Mouse (Mus musculus) lung, embryonic 16.5 days (tissue): ENCODE measurements around the gene Olfr459. TPM values are rescaled to one million over a fixed set of nuclear protein-coding genes. Genes with fewer than 3 reads are reported as not detected.
A peak's percentile ranks its signal among the peaks of the same experiment; 100 is the strongest.

ENCODE experiments used
- ATAC-seq: fragments of 200-750 bp; cut with Nextera tagmentation; 2 replicates; pipeline ENCODE4 v1.8.0; 2017; ENCODE audit warnings: low read depth, mild to moderate bottlenecking, moderate library complexity
- H3K27ac ChIP-seq: fragments of 300-500 bp; sonication (generic); 2 replicates; pipeline ENCODE4 v1.5.1; 2014; ENCODE audit warnings: mild to moderate bottlenecking, control low read depth, low read length
- H3K27me3 ChIP-seq: fragments of 300-500 bp; sonication (generic); 2 replicates; pipeline ENCODE4 v1.6.1; 2014; ENCODE audit warnings: low read depth, low read length, mixed read lengths; ENCODE audit not compliant: control insufficient read depth, insufficient read depth
- H3K36me3 ChIP-seq: fragments of 300-500 bp; sonication (generic); 2 replicates; pipeline ENCODE4 v1.6.1; 2014; ENCODE audit warnings: low read length; ENCODE audit not compliant: control insufficient read depth, insufficient read depth
- H3K4me1 ChIP-seq: fragments of 300-500 bp; sonication (generic); replicated peaks from 2 replicates; pipeline ENCODE4 v1.6.1; 2014; ENCODE audit warnings: low read length, mixed read lengths; ENCODE audit not compliant: control insufficient read depth, insufficient read depth
- H3K4me2 ChIP-seq: fragments of 300-500 bp; sonication (generic); 2 replicates; pipeline ENCODE4 v1.6.1; 2014; ENCODE audit warnings: low read depth, low read length, control low read depth
- H3K4me3 ChIP-seq: fragments of 300-500 bp; sonication (generic); 2 replicates; pipeline ENCODE4 v1.5.1; 2014; ENCODE audit warnings: mild to moderate bottlenecking, low read length, control low read depth
- H3K9ac ChIP-seq: fragments of 300-500 bp; sonication (generic); 2 replicates; pipeline ENCODE4 v1.6.1; 2014; ENCODE audit warnings: low read length, control low read depth
- H3K9me3 ChIP-seq: fragments of 300-500 bp; sonication (generic); 2 replicates; pipeline ENCODE4 v1.6.1; 2016; ENCODE audit warnings: low read length; ENCODE audit not compliant: control insufficient read depth
- WGBS: fragments of 180-500 bp; shearing (Covaris S2); extraction: QIAGEN DNeasy Blood & Tissue Kit; methylation state at CpG from one replicate; pipeline ENCODE4 v1.1.7; 2014; 5-methylcytosine and 5-hydroxymethylcytosine counted together
- polyA plus RNA-seq: library from polyadenylated mRNA; unstranded; fragments of >200 nt; fragmentation: Nextera tagmentation; extraction: Ambion mirVana; gene quantifications from 2 replicates; pipeline ENCODE4 v1.2.1, GENCODE M21; 2015

Olfr459 gene
- polyA plus RNA-seq = not detected in 2 replicates

GRCm38 (mm10) chr6:41775077-41775476 is at the start of gene Olfr459:
Gene Olfr459, minus strand, starts transcription at chr6:41775177.
- Histone ChIP-seq H3K9me3 (no peaks in the 10 kb centered on the region), H3K27ac (no peak within 1 kb of the TSS), H3K4me3 (no peak within 1 kb of the TSS), H3K36me3 (no peaks in the 10 kb centered on the region), H3K27me3 (no peaks in the 10 kb centered on the region), H3K4me1 (no peaks in the 10 kb centered on the region), H3K4me2 (no peak within 1 kb of the TSS), H3K9ac (no peak within 1 kb of the TSS)
- WGBS = 83% methylated on average over 7 of the region's 7 CpGs
- no peak for ATAC-seq

DNA sequence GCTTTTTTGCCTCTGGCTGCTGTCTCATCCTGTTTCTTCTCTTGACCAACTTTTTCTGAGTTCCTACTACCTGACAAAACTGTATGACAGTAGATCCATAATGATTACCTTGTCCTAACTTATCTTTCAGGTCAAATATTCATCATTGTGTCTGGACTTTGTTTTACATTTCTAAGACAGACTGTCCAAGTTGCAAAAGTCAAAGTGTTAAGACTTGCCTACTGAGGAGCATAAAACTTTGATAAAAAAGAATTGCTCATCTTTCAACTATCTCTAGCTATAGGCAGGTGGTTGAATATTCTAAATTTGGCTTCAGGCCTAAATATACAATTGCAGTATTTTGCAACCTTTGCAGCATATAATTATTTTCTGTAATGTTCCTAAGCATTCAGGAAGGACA is 49.1 kb upstream of the Olfr459 start:
- Histone ChIP-seq H3K9ac (no peak overlapping the region), H3K4me1 (no peaks in the 10 kb centered on the region), H3K9me3 (no peaks in the 10 kb centered on the region), H3K36me3 (no peaks in the 10 kb centered on the region), H3K27ac (no peak overlapping the region), H3K27me3 (no peaks in the 10 kb centered on the region), H3K4me3 (no peak overlapping the region), H3K4me2 (no peak overlapping the region)
- no peak for ATAC-seq

DNA sequence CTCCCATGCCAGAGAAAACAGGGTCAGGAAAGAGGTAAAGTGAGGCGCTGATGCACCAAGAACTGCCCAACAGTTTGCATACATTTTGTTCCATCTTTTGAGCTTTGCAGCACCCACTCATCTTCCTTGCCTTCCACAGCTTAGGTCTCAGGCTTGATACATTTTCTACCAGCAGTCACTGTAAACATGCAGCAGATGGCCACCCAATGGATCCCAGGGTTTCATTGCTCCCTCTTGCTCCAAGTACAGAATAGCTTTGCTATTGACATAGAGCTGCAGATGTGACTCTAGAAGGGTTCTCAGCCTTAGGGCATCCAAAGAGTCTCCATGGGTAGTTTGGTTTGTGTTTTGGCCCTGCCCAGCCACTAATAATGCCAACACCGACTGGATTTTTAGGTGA is 11.7 kb upstream of the Olfr459 start:
- 75% methylated on average over 2 of the region's 2 CpGs for WGBS
- Histone ChIP-seq H3K27me3 (no peaks in the 10 kb centered on the region), H3K4me1 (no peaks in the 10 kb centered on the region), H3K9ac (no peak overlapping the region), H3K4me2 (no peak overlapping the region), H3K4me3 (no peak overlapping the region), H3K36me3 (no peaks in the 10 kb centered on the region), H3K9me3 (no peaks in the 10 kb centered on the region), H3K27ac (no peak overlapping the region)
- ATAC-seq = no peak

DNA sequence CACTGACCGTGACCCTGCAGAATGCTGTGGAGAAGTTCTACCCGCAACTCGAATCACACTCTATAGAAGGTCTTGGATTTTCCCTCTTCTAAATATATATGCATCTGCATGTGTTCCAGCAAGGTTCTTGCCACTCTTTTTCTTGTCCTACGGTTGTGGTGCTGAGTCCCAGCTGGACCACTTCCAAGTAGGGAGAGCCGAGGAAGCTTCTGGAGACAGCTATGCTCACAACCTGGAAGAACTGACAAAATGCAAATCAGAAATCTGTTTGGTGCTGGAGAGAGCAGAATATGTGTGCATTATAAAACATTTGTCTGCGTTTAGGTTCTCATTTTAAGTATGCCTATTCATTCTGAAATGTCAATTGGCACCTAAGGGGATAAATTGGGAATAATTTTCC is 744 bp upstream of the Olfr459 start:
- Histone ChIP-seq H3K36me3 (no peaks in the 10 kb centered on the region), H3K4me1 (no peaks in the 10 kb centered on the region), H3K4me3 (no peak overlapping the region), H3K27ac (no peak overlapping the region), H3K4me2 (no peak overlapping the region), H3K27me3 (no peaks in the 10 kb centered on the region), H3K9me3 (no peaks in the 10 kb centered on the region), H3K9ac (no peak overlapping the region)
- 68% methylated on average over 6 of the region's 6 CpGs for WGBS
- ATAC-seq = no peak

- H3K4me3 ChIP-seq = no peak overlapping the region
- H3K36me3 ChIP-seq = no peaks in the 10 kb centered on the region
- no peak overlapping the region for H3K9ac ChIP-seq
- H3K9me3 ChIP-seq = no peaks in the 10 kb centered on the region
- H3K27me3 ChIP-seq = no peaks in the 10 kb centered on the region
- H3K4me2 ChIP-seq = no peak overlapping the region
- ATAC-seq = no peak
- H3K27ac ChIP-seq = no peak overlapping the region
- WGBS = 78% methylated on average over 1 of the region's 1 CpGs
- no peaks in the 10 kb centered on the region for H3K4me1 ChIP-seq
Observed at GRCm38 (mm10) chr6:41769872-41770271, 5.1 kb downstream of the Olfr459 start.

DNA sequence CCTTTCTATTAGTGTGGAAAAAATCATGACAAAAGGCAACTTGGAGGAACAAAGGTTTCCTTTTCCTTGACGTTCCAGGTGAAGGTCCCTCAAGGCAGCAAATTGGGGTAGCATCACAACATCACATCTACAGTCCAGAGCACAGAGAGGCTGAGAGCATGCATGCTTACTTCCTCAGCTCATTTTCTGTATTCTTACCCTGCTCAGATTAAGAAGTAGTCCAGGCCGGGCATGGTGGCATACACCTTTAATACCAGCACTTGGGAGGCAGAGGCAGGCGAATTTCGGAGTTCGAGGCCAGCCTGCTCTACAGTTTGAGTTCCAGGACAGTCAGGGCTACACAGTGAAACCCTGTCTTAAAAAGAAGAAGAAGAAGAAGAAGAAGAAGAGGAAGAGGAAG is 10.7 kb downstream of the Olfr459 start:
- no peak for ATAC-seq
- no peaks in the 10 kb centered on the region for H3K36me3 ChIP-seq
- WGBS = 82% methylated on average over 5 of the region's 5 CpGs

GRCm38 (mm10) chr6:41762370-41762757 is 12.6 kb downstream of the Olfr459 start:
- no peak overlapping the region for H3K4me3 ChIP-seq
- no peaks in the 10 kb centered on the region for H3K4me1 ChIP-seq
- H3K27ac ChIP-seq = no peak overlapping the region
- ATAC-seq = no peak
- H3K9ac ChIP-seq = no peak overlapping the region
- H3K36me3 ChIP-seq = no peaks in the 10 kb centered on the region
- H3K27me3 ChIP-seq = no peaks in the 10 kb centered on the region
- no peak overlapping the region for H3K4me2 ChIP-seq
- no peaks in the 10 kb centered on the region for H3K9me3 ChIP-seq
- WGBS = 66% methylated on average over 1 of the region's 1 CpGs

More for the DNA sequence above, 10.7 kb downstream of the Olfr459 start:
- no peak overlapping the region for H3K4me3 ChIP-seq
- H3K4me2 ChIP-seq = no peak overlapping the region
- no peaks in the 10 kb centered on the region for H3K4me1 ChIP-seq
- H3K27me3 ChIP-seq = no peaks in the 10 kb centered on the region
- no peak overlapping the region for H3K27ac ChIP-seq
- H3K9ac ChIP-seq = no peak overlapping the region
- H3K9me3 ChIP-seq = no peaks in the 10 kb centered on the region

DNA sequence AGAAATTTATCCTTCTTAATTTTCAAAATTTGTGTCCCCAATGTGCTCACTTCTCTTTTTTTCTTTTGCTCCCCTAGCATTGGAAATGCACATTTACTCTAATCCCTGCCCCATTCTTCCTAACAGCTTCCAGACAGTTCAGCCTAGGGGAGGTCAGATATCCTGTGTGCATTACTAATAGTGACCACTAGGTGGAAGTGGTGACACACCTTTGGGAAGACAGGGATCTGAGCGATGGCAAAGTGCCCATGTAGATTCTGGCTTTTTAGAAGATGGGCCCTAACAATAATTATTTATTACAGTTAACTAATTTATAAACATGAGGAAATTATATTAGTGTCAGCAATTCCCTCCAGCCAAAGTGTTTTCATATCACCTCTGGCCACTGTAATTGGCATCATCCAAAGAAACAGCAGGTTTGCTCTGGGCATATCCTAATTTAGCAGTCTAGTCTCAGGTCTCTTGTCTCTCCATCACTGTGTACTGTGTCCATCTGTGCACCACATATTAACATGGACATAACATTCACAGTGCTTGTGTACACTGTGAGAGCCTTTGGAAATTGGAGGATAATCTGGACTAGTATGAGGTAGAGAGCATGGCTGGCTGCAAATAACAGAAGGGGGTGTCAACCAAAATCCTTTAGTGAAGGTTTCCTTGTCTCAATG is 13.1 kb downstream of the Olfr459 start:
- Histone ChIP-seq H3K27ac (no peak overlapping the region), H3K36me3 (no peaks in the 10 kb centered on the region), H3K4me3 (no peak overlapping the region), H3K4me2 (no peak overlapping the region), H3K4me1 (no peaks in the 10 kb centered on the region), H3K9ac (no peak overlapping the region), H3K27me3 (no peaks in the 10 kb centered on the region), H3K9me3 (no peaks in the 10 kb centered on the region)
- WGBS = 3% methylated on average over 1 of the region's 1 CpGs
- peak; percentile 62; the same call in 1 of the 2 replicates for ATAC-seq

DNA sequence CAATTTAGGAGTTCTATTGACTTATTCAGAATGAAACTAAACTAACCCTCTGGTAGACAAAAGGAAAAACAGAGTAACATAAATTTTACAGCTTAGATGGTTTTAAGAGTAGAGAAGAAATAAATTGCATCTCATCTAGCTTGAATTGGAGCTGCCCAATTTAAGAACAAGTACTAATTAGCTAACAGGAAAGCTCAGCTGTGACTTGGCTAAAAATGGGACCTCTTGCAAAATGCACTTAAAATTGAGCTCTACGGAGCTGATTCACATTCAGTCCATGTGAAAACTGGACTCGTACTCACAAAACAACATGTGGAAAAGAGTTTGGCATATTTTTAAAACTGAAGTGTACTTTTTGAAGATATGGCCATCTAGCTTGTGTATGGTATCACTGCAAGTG is 15.4 kb downstream of the Olfr459 start:
- Histone ChIP-seq H3K4me2 (no peak overlapping the region), H3K36me3 (no peaks in the 10 kb centered on the region), H3K9ac (no peak overlapping the region), H3K4me1 (no peaks in the 10 kb centered on the region), H3K27me3 (no peaks in the 10 kb centered on the region), H3K9me3 (no peaks in the 10 kb centered on the region), H3K27ac (no peak overlapping the region), H3K4me3 (no peak overlapping the region)
- ATAC-seq = no peak
- 70% methylated on average over 2 of the region's 2 CpGs for WGBS

DNA sequence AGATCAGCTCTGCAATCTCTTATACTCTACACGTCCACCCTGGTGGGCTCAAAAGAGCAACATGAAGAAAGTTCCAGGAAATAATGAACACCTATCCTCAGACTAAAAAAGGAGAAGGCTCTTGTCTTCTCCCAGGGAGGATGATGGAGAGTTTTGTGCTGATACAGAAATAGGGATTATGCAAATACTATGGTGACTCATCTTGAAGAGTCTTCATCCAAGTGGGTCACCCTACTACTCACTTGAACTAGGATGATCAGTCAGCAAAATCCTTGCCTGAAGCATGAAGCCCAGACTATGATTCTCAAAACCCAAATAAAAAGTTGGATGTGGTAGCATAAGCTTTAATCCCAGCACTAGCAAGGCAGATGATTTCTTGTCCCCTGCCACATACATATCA is 16.6 kb downstream of the Olfr459 start:
- no peaks in the 10 kb centered on the region for H3K9me3 ChIP-seq
- H3K36me3 ChIP-seq = no peaks in the 10 kb centered on the region
- H3K4me2 ChIP-seq = no peak overlapping the region
- H3K4me1 ChIP-seq = no peaks in the 10 kb centered on the region
- 68% methylated on average over 1 of the region's 1 CpGs for WGBS
- ATAC-seq = no peak
- H3K4me3 ChIP-seq = no peak overlapping the region
- H3K27me3 ChIP-seq = no peaks in the 10 kb centered on the region
- H3K9ac ChIP-seq = no peak overlapping the region
- no peak overlapping the region for H3K27ac ChIP-seq
